8 mouse cellular contexts compared by ENCODE assay signal in genomic region chr3:88719098-88719497, GRCm38 (mm10). TPM values are rescaled to one million over a fixed set of nuclear protein-coding genes. Genes with fewer than 3 reads are reported as not detected.
DNase-seq lines count a peak whose midpoint lies in the region; ATAC-seq and TF ChIP-seq lines count a peak whose summit lies in the region.

No protein-coding gene starts in this region.

- no peak for TF ChIP-seq POLR2A in thymus, adult 2 months (IDR thresholded peaks at IDR 0.05; ENCODE audit: control insufficient read depth, extremely low read depth, insufficient read depth, low read length, poor library complexity)

- 78% methylated on average over 2 of the region's 2 CpGs for WGBS in liver, embryonic 13.5 days (ENCODE audit: insufficient replicate concordance)
- WGBS in stomach, embryonic 15.5 days, result 63% methylated on average over 2 of the region's 2 CpGs
- WGBS in thymus, adult 2 months, result 90% methylated on average over 2 of the region's 2 CpGs

- peak; percentile 22; the same call in 1 of the 2 replicates for ATAC-seq in liver, embryonic 13.5 days (ENCODE audit: low read depth)
- ATAC-seq in stomach, embryonic 15.5 days (ENCODE audit: insufficient read depth, low FRiP score, low read depth), result peak; percentile 59; the same call in 1 of the 2 replicates

- H3K27me3 ChIP-seq in liver, embryonic 13.5 days, result no peaks in the 10 kb centered on the region
- H3K27me3 ChIP-seq in stomach, embryonic 15.5 days (replicated peaks), result no peaks in the 10 kb centered on the region
- no peaks in the 10 kb centered on the region for H3K27me3 ChIP-seq in thymus, adult 2 months (ENCODE audit: control insufficient read depth, insufficient read depth, low read length)

- H3K4me2 ChIP-seq in liver, embryonic 13.5 days, result peak overlapping the region; percentile 86
- no peak overlapping the region for H3K4me2 ChIP-seq in stomach, embryonic 15.5 days

- peak overlapping the region; percentile 91 for H3K4me3 ChIP-seq in gastrocnemius, adult 2 months
- peak overlapping the region; percentile 74 for H3K4me3 ChIP-seq in liver, embryonic 13.5 days (replicated peaks)
- H3K4me3 ChIP-seq in stomach, embryonic 15.5 days (replicated peaks), result no peak overlapping the region
- no peak overlapping the region for H3K4me3 ChIP-seq in thymus, adult 2 months (ENCODE audit: control insufficient read depth, insufficient read depth, low read length)

- H3K27ac ChIP-seq in gastrocnemius, adult 2 months, result peak overlapping the region; percentile 91
- peak overlapping the region; percentile 77 for H3K27ac ChIP-seq in liver, embryonic 13.5 days
- peak overlapping the region; percentile 1; the same call in 1 of the 2 replicates for H3K27ac ChIP-seq in stomach, embryonic 15.5 days
- no peak overlapping the region; the same call in 1 of the 2 replicates for H3K27ac ChIP-seq in thymus, adult 2 months (ENCODE audit: control insufficient read depth, insufficient read depth, low read length)

- H3K9me3 ChIP-seq in liver, embryonic 13.5 days (replicated peaks), result no peaks in the 10 kb centered on the region
- H3K9me3 ChIP-seq in stomach, embryonic 15.5 days, result no peaks in the 10 kb centered on the region

- TF ChIP-seq CTCF in gastrocnemius, adult 2 months (IDR thresholded peaks at IDR 0.05), result peak; percentile 25; the same call in 1 of the 2 replicates
- no peak for TF ChIP-seq CTCF in thymus, adult 2 months (IDR thresholded peaks at IDR 0.05; ENCODE audit: borderline replicate concordance, control insufficient read depth, extremely low read depth, insufficient read depth, low read length, poor library complexity)

- intact Hi-C loops in gastrocnemius, adult 2 months (cut with DNase I), result loop anchor here (5.0 kb wide), 1 partner anchor 37 kb away; no protein-coding TSS in a partner anchor

- H3K9ac ChIP-seq in liver, embryonic 13.5 days, result peak overlapping the region; percentile 68
- no peak overlapping the region for H3K9ac ChIP-seq in stomach, embryonic 15.5 days

- peaks cover 45% of the 10 kb centered on the region for H3K36me3 ChIP-seq in liver, embryonic 13.5 days
- peaks cover 15% of the 10 kb centered on the region for H3K36me3 ChIP-seq in stomach, embryonic 15.5 days
- H3K36me3 ChIP-seq in thymus, adult 2 months (ENCODE audit: control insufficient read depth, insufficient read depth, low read length), result no peaks in the 10 kb centered on the region; the same call in 1 of the 2 replicates

- DNase-seq in gastrocnemius, adult 2 months, result peak; percentile 63
- DNase-seq in gastrocnemius, postnatal 4 days (ENCODE audit: low spot score in 2 of 2), result no peak
- DNase-seq in MN1 (ENCODE audit: low spot score), result peak; percentile 62
- DNase-seq in heart, adult 9 months (ENCODE audit: low spot score in 2 of 2), result peak; percentile 85 to 88
- DNase-seq in liver, embryonic 13.5 days, result no peak
- no peak for DNase-seq in thymus, adult 2 months
- no peak for DNase-seq in T-cell, adult 2 months (ENCODE audit: low spot score)

- peaks cover 25% of the 10 kb centered on the region for H3K4me1 ChIP-seq in liver, embryonic 13.5 days (replicated peaks)
- H3K4me1 ChIP-seq in stomach, embryonic 15.5 days, result peaks cover 12% of the 10 kb centered on the region
- peaks cover 5% of the 10 kb centered on the region for H3K4me1 ChIP-seq in thymus, adult 2 months (replicated peaks; ENCODE audit: control insufficient read depth, insufficient read depth, low read length)

RNA-seq across cellular contexts. Expression of gene Rit1, which starts 2.5 kb away (rescaled TPM):
- total RNA-seq in gastrocnemius, adult 2 months (2021), result 10 to 100 TPM; 20.8 to 20.9 TPM
- 10 to 100 TPM; 32.1 to 33.2 TPM for total RNA-seq in gastrocnemius, postnatal 4 days (2021)
- polyA plus RNA-seq in liver, embryonic 13.5 days (2015; fragmentation: Nextera tagmentation; extraction: Ambion mirVana), result 34.4 and 36.3 TPM in 2 replicates
- 52.3 and 56.4 TPM in 2 replicates for polyA plus RNA-seq in stomach, embryonic 15.5 days (2015; fragmentation: Nextera tagmentation; extraction: Ambion mirVana)
- polyA plus RNA-seq in thymus, adult 2 months (2012; rRNA removed), result 35.4 and 44.5 TPM in 2 replicates

RNA-seq across cellular contexts. Expression of gene Khdc4, which starts 33.5 kb away (rescaled TPM):
- total RNA-seq in gastrocnemius, adult 2 months (2021), result 10 to 100 TPM; 24.0 TPM
- 10 to 100 TPM; 33.9 to 49.0 TPM for total RNA-seq in gastrocnemius, postnatal 4 days (2021)
- polyA plus RNA-seq in liver, embryonic 13.5 days (2015; fragmentation: Nextera tagmentation; extraction: Ambion mirVana), result 23.8 and 29.9 TPM in 2 replicates
- polyA plus RNA-seq in stomach, embryonic 15.5 days (2015; fragmentation: Nextera tagmentation; extraction: Ambion mirVana), result 81.0 and 86.9 TPM in 2 replicates
- 116 and 124 TPM in 2 replicates for polyA plus RNA-seq in thymus, adult 2 months (2012; rRNA removed)

RNA-seq across cellular contexts. Expression of gene Syt11, which starts 55.9 kb away (rescaled TPM):
- 1 to 10 TPM; 2.7 to 5.2 TPM for total RNA-seq in gastrocnemius, adult 2 months (2021)
- 1 to 10 TPM; 5.5 to 6.2 TPM for total RNA-seq in gastrocnemius, postnatal 4 days (2021)
- polyA plus RNA-seq in liver, embryonic 13.5 days (2015; fragmentation: Nextera tagmentation; extraction: Ambion mirVana), result 1.2 and 1.3 TPM in 2 replicates
- 17.1 and 22.3 TPM in 2 replicates for polyA plus RNA-seq in stomach, embryonic 15.5 days (2015; fragmentation: Nextera tagmentation; extraction: Ambion mirVana)
- polyA plus RNA-seq in thymus, adult 2 months (2012; rRNA removed), result 3.2 and 3.5 TPM in 2 replicates

Comparison
In these comparisons a context has a peak if more than half of its experiments do, and no peak if none do; other contexts are left out.
1. DNase-seq: peak in gastrocnemius, adult 2 months (single experiment), MN1 (single experiment) and heart, adult 9 months (2 of 2); none in gastrocnemius, postnatal 4 days (0 of 2), liver, embryonic 13.5 days (single experiment), thymus, adult 2 months (single experiment) and T-cell, adult 2 months (single experiment).
2. H3K4me3 ChIP-seq: peak in gastrocnemius, adult 2 months (single experiment) and liver, embryonic 13.5 days (single experiment); none in stomach, embryonic 15.5 days (single experiment) and thymus, adult 2 months (single experiment).